Mouse (Mus musculus): ENCODE data around the gene Notch2.

GRCm38 (mm10) chr3:98028072-98028471, 14.7 kb downstream of the Notch2 start:
- no peak for TF ChIP-seq USF1 (IDR thresholded peaks at IDR 0.05; ENCODE audit: low read depth)
- TF ChIP-seq CTCF (IDR thresholded peaks at IDR 0.05; ENCODE audit: control insufficient read depth, insufficient read depth, insufficient read length) = no peak
- no peak for TF ChIP-seq MAX (IDR thresholded peaks at IDR 0.05)
- no peak for TF ChIP-seq MYOD1 (IDR thresholded peaks at IDR 0.05; ENCODE audit: control insufficient read depth, insufficient read length, low read depth)
- no peak for TF ChIP-seq MYOG (IDR thresholded peaks at IDR 0.05; ENCODE audit: control insufficient read depth, extremely low read depth, insufficient read length)
- TF ChIP-seq FOSL1 (IDR thresholded peaks at IDR 0.05; ENCODE audit: insufficient read depth, low read length, poor library complexity, severe bottlenecking) = no peak
- no peak for TF ChIP-seq CEBPB (IDR thresholded peaks at IDR 0.05; ENCODE audit: low read depth)
